Mouse (Mus musculus): ENCODE data around the gene Cldn22. TPM values are rescaled to one million over a fixed set of nuclear protein-coding genes. Genes with fewer than 3 reads are reported as not detected.

Gene Cldn22
- polyA plus RNA-seq, 1 experiment from 2014 or later, result not detected

DNA sequence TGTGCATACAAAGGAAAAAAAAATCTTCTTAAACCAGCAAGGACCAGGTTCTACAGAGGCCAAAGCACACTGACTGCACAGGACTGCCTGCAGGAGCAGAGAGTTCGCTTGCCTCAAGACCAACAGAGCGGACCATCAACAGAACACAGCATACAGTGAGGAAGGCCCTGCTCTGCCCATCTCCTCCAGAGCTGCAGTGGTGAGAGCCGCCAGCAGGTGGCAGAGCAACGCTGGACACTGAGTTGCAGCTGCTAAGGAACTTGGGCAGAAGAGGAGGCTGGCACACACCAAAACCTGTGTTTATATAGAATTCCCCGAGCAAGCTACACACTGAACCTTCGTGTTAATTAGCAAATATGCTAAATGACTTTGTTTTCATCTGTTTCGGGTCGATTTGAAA, 42.8 kb downstream of the Cldn22 start:
- DNase-seq (ENCODE audit: low spot score, missing footprints), result peak; percentile 99
- 25% methylated on average over 8 of the region's 8 CpGs for WGBS
- no peak overlapping the region for H3K9ac ChIP-seq (ENCODE audit: low read length)
- no peaks in the 10 kb centered on the region for H3K36me3 ChIP-seq (ENCODE audit: control insufficient read depth, insufficient read depth, low read length)
- no peaks in the 10 kb centered on the region for H3K27me3 ChIP-seq (ENCODE audit: control insufficient read depth, insufficient read depth, low read length)
- ATAC-seq (ENCODE audit: low FRiP score), result peak; percentile 83
- H3K9me3 ChIP-seq (ENCODE audit: control insufficient read depth, low read length), result no peaks in the 10 kb centered on the region
- H3K4me1 ChIP-seq (ENCODE audit: control insufficient read depth, insufficient read depth, low read length), result no peaks in the 10 kb centered on the region
- H3K4me2 ChIP-seq, result no peak overlapping the region
- no peak overlapping the region for H3K4me3 ChIP-seq (ENCODE audit: low read depth, low read length)
- H3K27ac ChIP-seq (ENCODE audit: low read depth, low read length), result no peak overlapping the region

DNA sequence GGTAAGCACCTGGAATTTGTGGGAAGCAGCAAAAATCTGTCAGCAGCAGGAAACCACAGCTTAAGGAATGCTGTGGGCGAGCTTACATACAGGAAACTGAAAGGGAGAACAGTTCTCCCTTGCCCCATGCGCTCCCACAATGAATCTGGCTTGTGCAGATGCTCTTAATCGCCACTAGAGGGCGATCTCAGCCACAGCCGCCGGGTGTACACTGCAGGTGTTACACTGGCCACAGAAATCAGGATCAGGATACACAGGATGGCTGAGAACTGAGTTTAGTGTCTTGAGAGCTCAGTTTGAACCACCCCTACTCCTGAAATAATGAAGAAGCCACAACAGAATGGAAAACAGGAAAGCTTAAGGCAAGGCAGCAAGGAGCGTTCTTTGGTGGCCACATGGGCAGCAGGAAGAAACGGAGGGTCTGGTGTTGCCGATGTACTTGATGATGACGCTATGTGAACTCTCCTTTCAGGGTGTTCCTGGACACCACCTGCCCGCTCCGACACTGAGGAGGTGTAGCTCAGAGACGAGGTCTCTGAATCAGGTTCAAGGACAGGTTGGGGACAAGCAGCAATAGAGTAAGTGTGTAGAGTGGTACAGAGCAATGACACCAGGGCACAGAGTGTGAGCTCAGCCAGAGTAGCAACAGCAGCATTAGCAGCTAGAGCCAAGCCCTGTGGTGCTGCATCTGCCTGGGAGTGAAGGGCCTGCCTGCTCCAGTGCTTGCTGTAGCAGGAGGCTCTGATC, 48.3 kb downstream of the Cldn22 start:
- peak; percentile 79 for ATAC-seq (ENCODE audit: low FRiP score)
- 49% methylated on average over 13 of the region's 13 CpGs for WGBS

DNA sequence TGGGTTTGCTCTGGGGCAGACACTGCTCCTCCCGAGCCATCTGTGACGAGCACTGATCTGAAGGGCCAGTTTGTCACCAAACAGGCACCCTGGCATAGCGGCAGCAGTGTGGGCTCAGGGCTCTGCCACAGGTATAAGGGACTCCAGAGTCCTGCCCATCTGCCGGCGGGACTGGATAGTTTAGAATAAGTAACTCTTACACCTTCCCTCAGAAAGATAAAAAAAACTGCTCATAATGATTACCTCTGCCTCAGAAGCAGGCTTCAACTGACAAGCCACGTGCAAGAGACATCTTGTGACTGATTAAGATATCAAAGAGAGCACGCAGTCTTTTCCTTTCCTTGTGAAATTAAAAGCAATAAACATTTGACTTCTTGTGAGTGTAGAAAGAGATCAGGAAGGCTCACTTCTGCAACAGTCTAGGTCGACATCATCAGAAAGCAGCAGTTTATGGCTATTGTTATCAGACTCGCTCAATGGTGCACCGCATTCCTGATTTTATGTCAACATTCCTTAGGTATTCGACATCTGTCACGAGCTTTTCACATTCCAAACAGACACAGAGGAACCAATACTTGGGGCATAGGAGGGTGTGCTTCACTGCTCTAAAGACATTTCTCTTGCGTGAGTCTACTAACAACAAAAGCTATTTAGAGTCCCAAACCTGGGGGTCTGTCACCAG, 50.4 kb downstream of the Cldn22 start:
- H3K4me1 ChIP-seq (ENCODE audit: control insufficient read depth, insufficient read depth, low read length), result no peaks in the 10 kb centered on the region
- H3K4me3 ChIP-seq (ENCODE audit: low read depth, low read length), result no peak overlapping the region
- ATAC-seq (ENCODE audit: low FRiP score) (no peak), DNase-seq (ENCODE audit: low spot score, missing footprints) (no peak)
- no peaks in the 10 kb centered on the region for H3K9me3 ChIP-seq (ENCODE audit: control insufficient read depth, low read length)
- H3K4me2 ChIP-seq, result no peak overlapping the region
- H3K9ac ChIP-seq (ENCODE audit: low read length), result no peak overlapping the region
- no peak overlapping the region for H3K27ac ChIP-seq (ENCODE audit: low read depth, low read length)
- H3K27me3 ChIP-seq (ENCODE audit: control insufficient read depth, insufficient read depth, low read length), result no peaks in the 10 kb centered on the region
- WGBS, result 77% methylated on average over 13 of the region's 13 CpGs
- no peaks in the 10 kb centered on the region for H3K36me3 ChIP-seq (ENCODE audit: control insufficient read depth, insufficient read depth, low read length)

More for the DNA sequence above, 48.3 kb downstream of the Cldn22 start:
- no peak overlapping the region for H3K4me3 ChIP-seq (ENCODE audit: low read depth, low read length)
- H3K4me2 ChIP-seq, result no peak overlapping the region
- no peaks in the 10 kb centered on the region for H3K9me3 ChIP-seq (ENCODE audit: control insufficient read depth, low read length)
- no peaks in the 10 kb centered on the region for H3K4me1 ChIP-seq (ENCODE audit: control insufficient read depth, insufficient read depth, low read length)
- DNase-seq (ENCODE audit: low spot score, missing footprints), result peak; percentile 90
- H3K27ac ChIP-seq (ENCODE audit: low read depth, low read length), result no peak overlapping the region
- H3K36me3 ChIP-seq (ENCODE audit: control insufficient read depth, insufficient read depth, low read length), result no peaks in the 10 kb centered on the region
- H3K9ac ChIP-seq (ENCODE audit: low read length), result no peak overlapping the region
- no peaks in the 10 kb centered on the region for H3K27me3 ChIP-seq (ENCODE audit: control insufficient read depth, insufficient read depth, low read length)

Other genes with a start within 250 kb of the Cldn22 start
- 11.1 and 12.0 TPM in 2 replicates for gene Ing2, start 148.9 kb upstream of the Cldn22 start, polyA plus RNA-seq (2014; fragmentation: Nextera tagmentation; extraction: Ambion mirVana)
- 48.1 and 52.6 TPM in 2 replicates for gene Cdkn2aip, start 110.5 kb upstream of the Cldn22 start, polyA plus RNA-seq (2014; fragmentation: Nextera tagmentation; extraction: Ambion mirVana)
- not detected in 2 replicates for gene Cldn24, start 2.3 kb upstream of the Cldn22 start, polyA plus RNA-seq (2014; fragmentation: Nextera tagmentation; extraction: Ambion mirVana)
- 6.0 and 6.2 TPM in 2 replicates for gene Wwc2, start 166.4 kb downstream of the Cldn22 start, polyA plus RNA-seq (2014; fragmentation: Nextera tagmentation; extraction: Ambion mirVana)